Mouse (Mus musculus): ENCODE results near the gene Antxr1. TPM values are rescaled to one million over a fixed set of nuclear protein-coding genes. Genes with fewer than 3 reads are reported as not detected.
"Not testable (repeated sequence)": the region's sequence is repeated elsewhere in the genome, so short reads cannot be mapped to it uniquely, and the experiment has no call there.

Antxr1 gene
- total and polyA plus RNA-seq, 3 experiments = 0.16 to 0.23 (median 0.21) TPM

GRCm38 (mm10) chr6:87099671-87100296 lies 235.8 kb downstream of the Antxr1 start:
- in situ Hi-C loops (cut with MboI; ENCODE audit: low pct_ligation_motif_present, low pct_unique_long_range_greater_than_20kb, low sequenced_read_pairs) (loop anchor here (5.0 to 10.0 kb wide), 2 partner anchors 228 to 355 kb away; no protein-coding TSS in a partner anchor), dilution Hi-C loops (cut with MboI; ENCODE audit: extremely low pct_ligation_motif_present, extremely low pct_unique_long_range_greater_than_20kb, low sequenced_read_pairs) (no loop called here)
- TF ChIP-seq ETS1 (conservative IDR thresholded peaks at IDR 0.05; ENCODE audit: low read depth, low read length) (no peak), CHD2 (IDR thresholded peaks at IDR 0.05; ENCODE audit: low read length) (no peak), NELFE (IDR thresholded peaks at IDR 0.05; ENCODE audit: low read depth, low read length) (no peak), KAT2A (IDR thresholded peaks at IDR 0.05; ENCODE audit: insufficient replicate concordance, low read length) (no peak), IRF4 (IDR thresholded peaks at IDR 0.05; ENCODE audit: low read depth, low read length) (no peak), PAX5 (IDR thresholded peaks at IDR 0.05; ENCODE audit: low read length) (no peak), TCF12 (IDR thresholded peaks at IDR 0.05; ENCODE audit: low read depth, low read length) (no peak), BHLHE40 (IDR thresholded peaks at IDR 0.05; ENCODE audit: low read depth, low read length) (no peak), MAX (IDR thresholded peaks at IDR 0.05; ENCODE audit: low read length) (no peak), SMC3 (IDR thresholded peaks at IDR 0.05; ENCODE audit: low read depth, low read length) (no peak), MAZ (IDR thresholded peaks at IDR 0.05; ENCODE audit: low read depth, low read length) (no peak), MEF2A (IDR thresholded peaks at IDR 0.05; ENCODE audit: borderline replicate concordance, low read depth, low read length) (no peak), RAD21 (IDR thresholded peaks at IDR 0.05; ENCODE audit: low read depth, low read length) (no peak), ZNF384 (IDR thresholded peaks at IDR 0.05; ENCODE audit: low read depth, low read length) (no peak), JUND (conservative IDR thresholded peaks at IDR 0.05; ENCODE audit: low read depth, low read length) (no peak), USF1 (IDR thresholded peaks at IDR 0.05; ENCODE audit: low read depth, low read length) (no peak), POLR2AphosphoS2 (IDR thresholded peaks at IDR 0.05; ENCODE audit: low read depth, low read length) (no peak), EP300 (IDR thresholded peaks at IDR 0.05; ENCODE audit: low read length) (no peak)
- H3K4me1 ChIP-seq (ENCODE audit: control insufficient read depth in 1 of 2, insufficient read depth in 2 of 2) = peaks cover 7 to 17% of the 10 kb centered on the region in 2 experiments; a peak in 3 of 4 replicates
- H3K9ac ChIP-seq (ENCODE audit: insufficient read depth, low read depth) = no peak overlapping the region
- no peaks in the 10 kb centered on the region for H3K9me3 ChIP-seq (replicated peaks; ENCODE audit: low read length)
- no peak overlapping the region for H3K4me3 ChIP-seq (replicated peaks in 1 of 3; ENCODE audit: low read depth in 2 of 3, low read length in 2 of 3, poor library complexity in 1 of 3)
- no peak overlapping the region for H3K27ac ChIP-seq (ENCODE audit: insufficient read depth, low read depth)
- H3K36me3 ChIP-seq (replicated peaks in 1 of 2; ENCODE audit: control insufficient read depth in 1 of 2, insufficient read depth in 1 of 2, low read length in 1 of 2) = peaks cover 0 to 2% of the 10 kb centered on the region in 2 experiments
- H3K27me3 ChIP-seq (replicated peaks) = no peaks in the 10 kb centered on the region
- DNase-seq (ENCODE audit: extremely low read depth) = no peak
- H3K79me2 ChIP-seq (replicated peaks; ENCODE audit: control insufficient read depth, extremely low read depth, insufficient read depth, poor library complexity, severe bottlenecking) = no peaks in the 10 kb centered on the region
- H3K4me2 ChIP-seq (ENCODE audit: insufficient read depth, low read depth, poor library complexity, severe bottlenecking) = no peak overlapping the region

GRCm38 (mm10) chr6:87099261-87099660 lies 236.4 kb downstream of the Antxr1 start:
- Histone ChIP-seq H3K4me2 (ENCODE audit: insufficient read depth, low read depth, poor library complexity, severe bottlenecking) (no peak overlapping the region), H3K36me3 (replicated peaks in 1 of 2; ENCODE audit: control insufficient read depth in 1 of 2, insufficient read depth in 1 of 2, low read length in 1 of 2) (peaks cover 0 to 2% of the 10 kb centered on the region in 2 experiments), H3K9ac (ENCODE audit: insufficient read depth, low read depth) (no peak overlapping the region), H3K4me1 (ENCODE audit: control insufficient read depth in 1 of 2, insufficient read depth in 2 of 2) (peaks cover 7 to 21% of the 10 kb centered on the region in 2 experiments; a peak in 3 of 4 replicates), H3K79me2 (replicated peaks; ENCODE audit: control insufficient read depth, extremely low read depth, insufficient read depth, poor library complexity, severe bottlenecking) (no peaks in the 10 kb centered on the region), H3K27me3 (replicated peaks) (no peaks in the 10 kb centered on the region), H3K27ac (ENCODE audit: insufficient read depth, low read depth) (no peak overlapping the region), H3K9me3 (replicated peaks; ENCODE audit: low read length) (no peaks in the 10 kb centered on the region), H3K4me3 (replicated peaks in 1 of 3; ENCODE audit: low read depth in 2 of 3, low read length in 2 of 3, poor library complexity in 1 of 3) (no peak overlapping the region)
- no peak for TF ChIP-seq USF2 (conservative IDR thresholded peaks at IDR 0.05; ENCODE audit: low read depth, low read length)
- no peak for TF ChIP-seq E2F4 (IDR thresholded peaks at IDR 0.05; ENCODE audit: insufficient replicate concordance, low read depth, low read length)
- no peak for TF ChIP-seq UBTF (IDR thresholded peaks at IDR 0.05; ENCODE audit: low read depth, low read length)
- no peak for TF ChIP-seq CHD2 (IDR thresholded peaks at IDR 0.05; ENCODE audit: low read length)
- TF ChIP-seq BHLHE40 (IDR thresholded peaks at IDR 0.05; ENCODE audit: low read depth, low read length) = no peak
- no peak for TF ChIP-seq JUND (conservative IDR thresholded peaks at IDR 0.05; ENCODE audit: low read depth, low read length)
- TF ChIP-seq ZC3H11A (IDR thresholded peaks at IDR 0.05; ENCODE audit: low read depth, low read length) = no peak
- in situ Hi-C loops (cut with MboI; ENCODE audit: low pct_ligation_motif_present, low pct_unique_long_range_greater_than_20kb, low sequenced_read_pairs) = no loop called here
- dilution Hi-C loops (cut with MboI; ENCODE audit: extremely low pct_ligation_motif_present, extremely low pct_unique_long_range_greater_than_20kb, low sequenced_read_pairs) = no loop called here
- DNase-seq (ENCODE audit: extremely low read depth) = no peak

- H3K4me3 ChIP-seq (replicated peaks in 1 of 3; ENCODE audit: low read depth in 2 of 3, low read length in 2 of 3, poor library complexity in 1 of 3); dilution Hi-C loops (cut with MboI; ENCODE audit: extremely low pct_ligation_motif_present, extremely low pct_unique_long_range_greater_than_20kb, low sequenced_read_pairs); H3K27me3 ChIP-seq (replicated peaks); in situ Hi-C loops (cut with MboI; ENCODE audit: low pct_ligation_motif_present, low pct_unique_long_range_greater_than_20kb, low sequenced_read_pairs); H3K9me3 ChIP-seq (replicated peaks; ENCODE audit: low read length); H3K9ac ChIP-seq (ENCODE audit: insufficient read depth, low read depth); DNase-seq (ENCODE audit: extremely low read depth); H3K27ac ChIP-seq (ENCODE audit: insufficient read depth, low read depth); H3K4me2 ChIP-seq (ENCODE audit: insufficient read depth, low read depth, poor library complexity, severe bottlenecking); H3K79me2 ChIP-seq (replicated peaks; ENCODE audit: control insufficient read depth, extremely low read depth, insufficient read depth, poor library complexity, severe bottlenecking): not testable (repeated sequence)
- Histone ChIP-seq H3K4me1 (ENCODE audit: control insufficient read depth in 1 of 2, insufficient read depth in 2 of 2) (peaks cover 0 to 47% of the 10 kb centered on the region in 2 experiments; a peak in 2 of 4 replicates), H3K36me3 (replicated peaks in 1 of 2; ENCODE audit: control insufficient read depth in 1 of 2, insufficient read depth in 1 of 2, low read length in 1 of 2) (peaks cover 18 to 27% of the 10 kb centered on the region in 2 experiments)
These were observed 242.0 kb downstream of the Antxr1 start for GRCm38 (mm10) chr6:87093631-87094030.
